15 mouse cellular contexts compared by ENCODE assay signal in the genomic region with DNA sequence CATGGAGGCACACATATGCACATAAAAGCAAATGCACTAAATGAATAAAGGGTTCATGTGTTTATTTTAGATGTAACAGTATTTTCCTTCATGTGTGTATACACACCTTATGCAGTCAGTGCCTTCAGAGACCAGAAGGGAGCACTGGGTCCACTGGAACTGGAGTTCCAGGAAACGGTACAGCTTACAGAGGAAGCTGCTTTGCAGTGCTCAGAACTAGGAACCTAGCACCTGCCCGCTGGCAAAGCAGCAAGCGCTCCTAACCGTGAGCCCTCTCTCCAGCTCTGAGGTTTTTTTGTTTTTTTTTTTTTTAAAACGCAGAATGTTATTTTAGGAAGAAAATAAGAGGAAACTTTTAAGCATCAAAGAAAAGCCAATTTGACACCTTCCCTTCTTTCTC.
DNase-seq lines count a peak whose midpoint lies in the region; ATAC-seq and TF ChIP-seq lines count a peak whose summit lies in the region.
"Had no signal": no experiment of that assay in that cellular context is flagged by ENCODE, and none has a peak within 500 bp of the region (broad histone marks: within the 10 kb centered on the region; RNA-seq: fewer than 3 reads in every experiment).

No protein-coding gene starts in this region.

- no peaks in the 10 kb centered on the region for H3K9me3 ChIP-seq in heart, embryonic 11.5 days (replicated peaks; ENCODE audit: control insufficient read depth, low read length)
- H3K9me3 ChIP-seq in midbrain, embryonic 14.5 days (ENCODE audit: control insufficient read depth, low read length), result no peaks in the 10 kb centered on the region
- no peaks in the 10 kb centered on the region for H3K9me3 ChIP-seq in midbrain, postnatal 0 days (ENCODE audit: low read length)
- H3K9me3 ChIP-seq in liver, embryonic 12.5 days (replicated peaks), result no peaks in the 10 kb centered on the region
- H3K9me3 ChIP-seq: forebrain, embryonic 10.5 days had no signal

- no peaks in the 10 kb centered on the region for H3K27me3 ChIP-seq in heart, embryonic 11.5 days (ENCODE audit: control insufficient read depth, insufficient read depth, low read length)
- H3K27me3 ChIP-seq in midbrain, embryonic 14.5 days (ENCODE audit: control insufficient read depth, insufficient read depth, low read length), result no peaks in the 10 kb centered on the region
- H3K27me3 ChIP-seq in midbrain, postnatal 0 days (ENCODE audit: insufficient read depth, low read length), result no peaks in the 10 kb centered on the region
- no peaks in the 10 kb centered on the region for H3K27me3 ChIP-seq in liver, embryonic 12.5 days (replicated peaks)

- no peak for TF ChIP-seq CTCF in midbrain, postnatal 0 days (IDR thresholded peaks at IDR 0.05)

- H3K4me1 ChIP-seq in heart, embryonic 11.5 days (ENCODE audit: control insufficient read depth, insufficient read depth, low read length), result peaks cover 57% of the 10 kb centered on the region
- peaks cover 39% of the 10 kb centered on the region for H3K4me1 ChIP-seq in midbrain, embryonic 14.5 days (ENCODE audit: control insufficient read depth, insufficient read depth, low read length)
- H3K4me1 ChIP-seq in midbrain, postnatal 0 days (ENCODE audit: insufficient read depth, low read length), result peaks cover 13% of the 10 kb centered on the region; the same call in 1 of the 2 replicates
- peaks cover 75% of the 10 kb centered on the region for H3K4me1 ChIP-seq in liver, embryonic 12.5 days

- H3K9ac ChIP-seq in heart, embryonic 11.5 days (ENCODE audit: low read depth, low read length), result no peak overlapping the region
- H3K9ac ChIP-seq in midbrain, embryonic 14.5 days (replicated peaks; ENCODE audit: low read length), result no peak overlapping the region
- no peak overlapping the region for H3K9ac ChIP-seq in midbrain, postnatal 0 days (replicated peaks; ENCODE audit: low read length, poor library complexity, severe bottlenecking)
- H3K9ac ChIP-seq in liver, embryonic 12.5 days, result peak overlapping the region; percentile 63

- DNase-seq in heart, adult 9 months (ENCODE audit: low spot score in 2 of 2), result no peak
- no peak for DNase-seq in midbrain, embryonic 14.5 days
- no peak for DNase-seq in midbrain, postnatal 0 days (ENCODE audit: low spot score)
- peak; percentile 44 for DNase-seq in thymus, postnatal 25 days
- DNase-seq in lung, postnatal 4 days, result no peak
- DNase-seq in frontal cortex, adult 2 months (ENCODE audit: extremely low spot score in 1 of 2, low spot score in 1 of 2), result no peak
- DNase-seq: cerebellum, postnatal 10 days; heart, postnatal 10 days; kidney, adult 8-10 months had no signal

- H3K36me3 ChIP-seq in heart, embryonic 11.5 days (ENCODE audit: control insufficient read depth, insufficient read depth, low read length), result no peaks in the 10 kb centered on the region
- peaks cover 10% of the 10 kb centered on the region for H3K36me3 ChIP-seq in midbrain, embryonic 14.5 days (ENCODE audit: control insufficient read depth, insufficient read depth, low read length)
- H3K36me3 ChIP-seq in midbrain, postnatal 0 days (ENCODE audit: insufficient read depth, low read length), result no peaks in the 10 kb centered on the region
- H3K36me3 ChIP-seq in liver, embryonic 12.5 days, result peaks cover 23% of the 10 kb centered on the region

- 0 out of 2 replicates have a peak overlapping the region, but pooled peaks have one; percentile 36 for H3K27ac ChIP-seq in heart, embryonic 11.5 days (ENCODE audit: low read depth, low read length)
- H3K27ac ChIP-seq in midbrain, embryonic 14.5 days (replicated peaks; ENCODE audit: low read depth, low read length), result peak overlapping the region; percentile 57
- H3K27ac ChIP-seq in midbrain, postnatal 0 days (ENCODE audit: low read depth, low read length), result no peak overlapping the region
- peak overlapping the region; percentile 75 for H3K27ac ChIP-seq in liver, embryonic 12.5 days
- H3K27ac ChIP-seq: forebrain, embryonic 10.5 days; layer of hippocampus, adult 2 months; macrophage; stomach, postnatal 0 days had no signal

- peak overlapping the region; percentile 33 for H3K4me2 ChIP-seq in heart, embryonic 11.5 days
- no peak overlapping the region for H3K4me2 ChIP-seq in midbrain, embryonic 14.5 days (ENCODE audit: low read length)
- no peak overlapping the region for H3K4me2 ChIP-seq in midbrain, postnatal 0 days (ENCODE audit: low read depth, low read length, poor library complexity, severe bottlenecking)
- H3K4me2 ChIP-seq in liver, embryonic 12.5 days, result peak overlapping the region; percentile 73

- H3K4me3 ChIP-seq in heart, embryonic 11.5 days (ENCODE audit: low read depth, low read length), result no peak overlapping the region
- no peak overlapping the region for H3K4me3 ChIP-seq in midbrain, embryonic 14.5 days (replicated peaks; ENCODE audit: low read depth, low read length)
- H3K4me3 ChIP-seq in midbrain, postnatal 0 days (ENCODE audit: low read depth, low read length), result no peak overlapping the region
- H3K4me3 ChIP-seq in liver, embryonic 12.5 days, result peak overlapping the region; percentile 44
- H3K4me3 ChIP-seq: forebrain, embryonic 10.5 days; layer of hippocampus, adult 2 months had no signal

- WGBS in heart, embryonic 11.5 days (ENCODE audit: insufficient replicate concordance), result 43% methylated on average over 5 of the region's 5 CpGs
- WGBS in midbrain, embryonic 14.5 days, result 66% methylated on average over 5 of the region's 5 CpGs
- 61% methylated on average over 5 of the region's 5 CpGs for WGBS in midbrain, postnatal 0 days
- WGBS in liver, embryonic 12.5 days (ENCODE audit: insufficient replicate concordance), result 25% methylated on average over 5 of the region's 5 CpGs

- ATAC-seq in heart, embryonic 11.5 days (replicated peaks; ENCODE audit: insufficient number of reproducible peaks, low FRiP score, low TSS enrichment), result no peak
- no peak for ATAC-seq in midbrain, embryonic 14.5 days (ENCODE audit: low FRiP score, low TSS enrichment)
- ATAC-seq in midbrain, postnatal 0 days (ENCODE audit: low FRiP score), result no peak
- ATAC-seq in liver, embryonic 12.5 days, result peak; percentile 55; the same call in 1 of the 2 replicates

Comparison
In these comparisons a context has a peak if more than half of its experiments do, and no peak if none do; other contexts are left out.
1. H3K4me2 ChIP-seq: peak in heart, embryonic 11.5 days (single experiment) and liver, embryonic 12.5 days (single experiment); none in midbrain, embryonic 14.5 days (single experiment) and midbrain, postnatal 0 days (single experiment).